Mouse (Mus musculus) urinary bladder, postnatal 36 days (tissue): ENCODE results near the gene Pou6f2.

Experiments used
- DNase-seq, 2 experiments: peaks; one replicate each; pipeline ENCODE4 v3.0.0; 2022; ENCODE audit warnings: low spot score in 2 of 2, mixed read lengths in 1 of 2

Gene Pou6f2

DNA sequence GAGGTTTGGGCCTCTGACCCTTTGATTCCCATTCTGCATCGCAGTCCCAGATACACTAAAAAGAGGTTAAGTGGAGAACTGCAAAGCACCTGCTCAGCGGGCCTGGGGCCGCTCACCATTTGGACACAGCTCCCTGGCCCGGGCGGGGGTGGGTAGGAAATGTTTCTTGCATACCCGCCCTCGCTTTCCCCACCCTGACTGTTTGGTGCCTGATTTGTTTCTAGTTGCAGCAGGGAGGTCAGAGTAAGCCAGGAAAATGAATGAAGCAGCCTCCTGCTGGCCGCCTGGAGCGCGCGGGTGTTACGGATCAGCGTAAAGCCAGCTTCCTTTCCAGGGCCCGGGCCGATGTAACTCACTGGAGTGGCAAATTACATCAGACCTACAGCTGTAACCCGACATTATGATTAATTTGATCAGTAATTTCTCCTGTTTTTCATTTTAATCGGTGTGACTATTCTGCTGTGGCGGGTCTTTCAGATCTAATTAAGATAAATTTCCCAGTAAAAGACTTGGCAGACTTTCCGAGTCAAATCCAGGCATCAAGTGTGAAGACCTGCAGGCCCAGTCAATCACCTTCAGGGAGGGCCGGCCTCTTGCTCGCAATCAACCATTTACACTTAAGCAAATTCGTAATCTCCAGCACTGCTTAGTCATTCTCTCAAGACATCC, 178.8 kb downstream of the Pou6f2 start:
- no peak for DNase-seq

DNA sequence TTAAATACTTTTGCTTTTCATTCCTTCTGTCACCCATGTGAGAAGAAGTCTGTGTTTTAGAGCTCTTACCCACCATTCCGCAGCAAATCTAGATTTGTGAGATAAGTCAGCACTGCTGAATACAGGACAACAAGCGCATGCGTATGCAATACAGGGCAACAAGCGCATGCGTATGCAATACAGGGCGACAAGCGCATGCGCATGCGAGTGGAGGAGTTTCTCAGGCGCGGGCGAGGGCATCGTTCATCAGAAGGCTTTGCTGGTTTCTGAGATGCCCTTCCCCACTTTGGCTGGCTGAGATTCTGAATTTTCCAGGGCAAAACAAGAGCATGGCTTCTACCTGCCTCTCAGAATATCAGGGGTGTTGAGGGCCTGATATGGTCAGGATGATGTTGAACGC, 186.2 kb downstream of the Pou6f2 start:
- DNase-seq: no peak

GRCm38 (mm10) chr13:18204476-18205250, 192.8 kb downstream of the Pou6f2 start:
- DNase-seq: no peak

DNA sequence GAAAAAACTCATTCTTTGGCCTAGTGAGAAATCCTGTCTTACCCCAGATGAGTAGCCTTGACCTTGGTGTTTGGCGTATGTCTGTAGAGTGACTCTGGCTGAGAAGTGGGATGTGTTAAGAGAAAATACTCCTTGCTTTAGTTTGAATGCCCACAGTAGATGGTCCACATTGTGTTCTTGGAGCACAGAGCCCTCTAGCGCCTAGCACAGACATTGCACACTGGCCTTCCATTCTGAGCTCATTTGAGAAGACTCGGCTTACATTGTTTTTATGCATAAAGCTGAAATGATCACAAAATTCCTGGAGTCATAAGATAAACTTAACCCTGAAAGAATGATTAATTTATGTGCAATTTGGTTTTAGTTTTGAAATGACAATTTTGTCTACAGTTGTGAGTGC, 223.5 kb downstream of the Pou6f2 start:
- no peak for DNase-seq

DNA sequence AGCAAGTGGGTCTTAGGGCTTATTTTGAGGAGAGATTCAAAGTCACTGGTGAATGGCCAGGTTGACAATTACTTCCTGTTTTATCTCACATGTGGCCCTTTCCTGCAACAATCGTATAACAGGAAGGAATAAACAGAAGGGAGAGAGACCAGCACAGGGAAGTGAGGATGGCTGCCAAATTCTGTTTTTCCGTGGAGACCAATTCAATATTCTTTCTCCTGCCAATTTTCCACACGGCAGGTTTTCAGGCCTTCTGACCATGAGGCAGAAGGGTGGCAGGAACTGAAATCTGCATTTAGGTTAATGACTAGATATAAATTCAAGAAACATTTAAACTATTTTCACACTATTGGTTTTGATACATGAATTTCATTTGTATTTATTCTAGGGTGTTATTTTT, 224.5 kb downstream of the Pou6f2 start:
- DNase-seq: no peak

GRCm38 (mm10) chr13:18172334-18172733, 225.2 kb downstream of the Pou6f2 start:
- no peak for DNase-seq

- DNase-seq: no peak
Measured at GRCm38 (mm10) chr13:18164182-18164581, 233.3 kb downstream of the Pou6f2 start.

- DNase-seq: no peak
Measured at GRCm38 (mm10) chr13:18160566-18160965, 236.9 kb downstream of the Pou6f2 start.

DNA sequence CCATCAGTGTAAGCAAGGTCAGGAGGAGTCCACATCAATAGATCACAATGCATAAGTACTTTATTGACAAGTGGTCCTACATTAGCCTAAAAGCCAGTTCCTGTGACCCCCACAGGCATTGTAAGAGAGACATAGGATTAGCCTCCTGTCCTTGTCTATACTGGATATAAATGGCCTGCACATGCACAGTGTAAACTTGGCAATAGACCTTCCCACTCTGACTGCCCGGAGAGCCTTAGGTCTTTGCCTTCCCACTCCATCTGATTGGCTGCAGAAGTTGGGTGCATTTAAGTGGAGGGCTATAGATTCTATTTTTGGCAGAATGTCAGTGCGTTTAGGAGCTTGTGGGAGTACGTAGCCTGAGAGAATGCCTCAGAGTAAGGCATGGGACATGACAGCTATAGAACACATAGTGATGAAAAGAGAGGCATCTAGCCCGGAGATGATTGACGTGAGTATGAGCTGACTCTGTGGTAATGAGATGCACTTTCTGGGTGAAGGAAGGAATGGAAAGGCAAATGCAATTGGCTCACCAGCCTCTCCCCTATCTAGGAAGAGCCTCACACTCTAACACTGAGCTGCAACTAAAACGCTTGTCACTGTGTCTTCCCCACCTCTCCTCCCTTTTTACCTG, 243.4 kb downstream of the Pou6f2 start:
- DNase-seq: no peak

DNA sequence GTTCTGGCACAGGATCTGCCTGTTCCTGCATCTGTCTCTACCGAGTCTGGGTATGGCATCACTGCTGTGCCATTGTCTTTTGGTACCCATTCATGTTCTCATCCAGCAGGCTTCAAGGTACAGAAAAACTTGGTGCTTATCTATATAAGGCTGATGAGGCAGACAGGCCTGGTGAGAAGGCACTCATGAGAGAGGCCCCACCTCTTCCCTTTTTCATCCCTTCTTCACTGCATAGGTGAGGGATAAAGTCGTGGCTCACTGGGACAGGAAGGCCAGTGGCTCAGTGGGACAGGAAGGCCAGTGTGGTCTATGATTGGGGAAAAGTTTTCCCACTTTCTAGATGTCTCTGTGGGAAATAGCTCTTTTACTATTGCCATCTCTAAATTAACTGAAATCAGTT, 263.8 kb downstream of the Pou6f2 start:
- no peak for DNase-seq

DNA sequence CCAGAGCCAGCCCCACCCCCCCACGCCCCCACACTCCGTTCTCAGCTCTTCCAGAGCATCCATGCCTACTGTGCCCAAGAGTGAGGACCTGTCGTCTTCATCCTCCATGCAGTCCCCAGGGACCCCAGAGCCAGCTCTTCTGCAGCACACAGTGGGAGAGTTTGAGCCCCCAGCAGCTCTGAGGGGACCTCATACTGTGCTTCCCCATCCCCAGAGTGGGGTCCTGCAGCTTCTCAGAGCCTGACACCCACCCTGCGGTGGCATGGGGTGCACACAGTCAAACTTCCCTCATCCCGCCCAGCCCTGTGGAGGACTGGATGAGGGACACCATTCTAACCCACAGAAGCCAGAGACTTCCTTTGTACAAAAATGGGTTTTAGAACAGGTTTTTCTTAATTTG, 264.3 kb downstream of the Pou6f2 start:
- DNase-seq: no peak

- DNase-seq: no peak
Measured at GRCm38 (mm10) chr13:18131324-18131723, 266.2 kb downstream of the Pou6f2 start.

- DNase-seq: no peak
Measured at GRCm38 (mm10) chr13:18129697-18130096, 267.8 kb downstream of the Pou6f2 start.

DNA sequence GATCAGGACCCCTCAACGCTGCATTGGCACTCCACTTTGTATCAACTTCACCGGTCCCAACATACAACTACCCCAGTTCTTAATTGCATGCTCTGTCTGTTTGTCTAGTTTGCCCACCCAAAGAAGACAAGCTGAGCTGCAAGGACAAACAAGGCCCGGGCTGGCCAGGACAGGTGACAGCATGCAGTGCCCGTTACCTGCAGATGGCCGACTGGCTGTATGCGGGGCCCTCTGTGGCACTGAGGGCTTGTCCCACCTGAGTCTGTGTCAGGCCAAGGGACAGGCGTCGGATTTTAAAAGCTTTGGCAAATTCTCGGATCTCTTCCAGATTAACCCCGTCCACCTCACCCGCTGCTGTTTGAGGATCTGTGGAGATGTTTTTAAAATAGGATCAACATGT, 268.7 kb downstream of the Pou6f2 start:
- no peak for DNase-seq

- no peak for DNase-seq
Measured at GRCm38 (mm10) chr13:18128053-18128452, 269.4 kb downstream of the Pou6f2 start.

- DNase-seq: no peak
Measured at GRCm38 (mm10) chr13:18126111-18126510, 271.4 kb downstream of the Pou6f2 start.

DNA sequence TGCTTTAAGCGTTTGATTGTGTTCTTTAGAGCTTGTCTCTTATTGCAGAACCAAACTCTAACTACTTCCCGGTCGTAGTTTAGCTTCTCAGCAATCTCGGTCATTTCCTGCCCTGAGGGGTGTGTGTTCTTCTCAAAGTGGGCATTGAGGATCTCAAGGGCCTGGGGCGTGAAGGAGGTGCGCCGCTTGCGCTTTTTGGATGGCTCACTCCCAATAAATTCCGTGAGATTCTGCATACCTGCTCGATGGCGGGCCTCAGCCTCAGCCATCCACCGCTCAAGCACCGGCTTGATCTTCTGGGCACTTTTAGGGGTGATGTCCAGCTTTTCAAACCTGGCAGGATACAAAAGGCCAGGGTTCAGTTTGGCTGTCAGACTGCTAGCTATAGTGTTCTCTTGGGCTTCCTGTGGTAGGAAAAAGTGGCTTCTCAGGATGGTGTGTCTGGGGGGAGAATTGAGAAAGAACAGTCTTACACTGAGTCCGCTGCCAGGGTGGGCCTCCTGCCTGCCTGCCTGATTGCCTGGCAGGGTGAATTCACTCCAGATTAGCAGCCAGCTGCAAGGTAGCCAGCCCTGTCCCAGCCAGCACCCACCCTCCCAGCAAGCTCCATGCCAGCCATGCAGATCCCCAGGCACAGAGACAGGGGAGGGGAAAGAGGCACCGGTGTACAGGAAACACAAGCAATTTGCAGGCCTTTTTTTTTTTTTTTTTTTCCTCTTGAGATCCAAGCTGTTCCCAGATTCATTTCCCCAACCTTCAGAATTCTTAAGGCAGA, 272.1 kb downstream of the Pou6f2 start:
- no peak for DNase-seq

GRCm38 (mm10) chr13:18124368-18124767, 273.1 kb downstream of the Pou6f2 start:
- peak; percentile 18 to 29 for DNase-seq

DNA sequence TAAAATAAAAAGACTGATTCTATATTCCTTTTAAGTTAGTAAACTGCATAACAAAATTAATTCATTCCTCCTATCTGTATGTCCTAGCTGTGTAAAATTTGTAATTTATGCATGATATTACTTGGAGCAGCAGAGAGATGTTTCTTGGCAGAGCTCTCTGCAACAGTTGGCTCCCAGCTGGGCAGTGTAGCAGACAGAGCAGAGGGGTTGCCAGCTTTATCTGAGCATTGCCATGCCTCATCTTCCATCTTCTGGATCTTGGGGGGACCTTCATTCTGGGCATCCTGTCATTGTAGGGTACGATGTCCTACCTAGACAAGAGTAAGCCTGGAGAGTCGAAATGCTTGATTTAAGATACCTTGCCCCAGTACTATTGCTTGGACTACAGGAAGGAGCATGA, 277.1 kb downstream of the Pou6f2 start:
- DNase-seq: no peak

GRCm38 (mm10) chr13:18081443-18082119, 315.9 kb downstream of the Pou6f2 start:
- DNase-seq: no peak
